Mouse (Mus musculus): ENCODE measurements at regions not wholly inside any gene's neighbourhood (a gene's known extent, or its start where the extent isn't known, plus 50 kb on each side); places are given as distances from the start of the nearest gene placed in this dataset.
"Not testable (repeated sequence)": the region's sequence is repeated elsewhere in the genome, so short reads cannot be mapped to it uniquely, and the experiment has no call there.

DNA sequence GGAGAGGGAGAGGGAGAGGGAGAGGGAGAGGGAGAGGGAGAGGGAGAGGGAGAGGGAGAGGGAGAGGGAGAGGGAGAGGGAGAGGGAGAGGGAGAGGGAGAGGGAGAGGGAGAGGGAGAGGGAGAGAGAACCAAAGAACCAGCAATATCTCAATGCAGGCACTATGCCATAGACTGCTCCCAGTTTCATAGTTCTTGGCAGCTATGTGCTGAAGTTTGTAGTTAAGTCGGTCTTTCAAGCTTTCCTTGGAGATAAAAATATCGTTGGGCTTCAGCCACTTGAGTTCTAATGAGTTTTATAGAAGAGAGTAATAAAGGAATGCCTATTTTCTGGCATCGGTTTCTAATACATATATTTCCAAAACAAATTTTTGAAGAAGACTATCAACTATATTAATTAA lies 888.7 kb downstream of the Robo2 start:
- not testable (repeated sequence) for TF ChIP-seq CTCF (IDR thresholded peaks at IDR 0.05; ENCODE audit: low read depth, low read length); POLR2A (IDR thresholded peaks at IDR 0.05; ENCODE audit: insufficient read depth, low read length); EP300 (IDR thresholded peaks at IDR 0.05; ENCODE audit: insufficient read depth, low read depth, low read length)

Data from ES-Bruce4 (cell line).